Mouse (Mus musculus) liver, embryonic 16.5 days (tissue): ENCODE data around the gene Cntnap1. TPM values are rescaled to one million over a fixed set of nuclear protein-coding genes. Genes with fewer than 3 reads are reported as not detected.
A peak's percentile ranks its signal among the peaks of the same experiment; 100 is the strongest.

Experiments
- ATAC-seq: fragments of 200-750 bp; cut with Nextera tagmentation; 2 replicates; pipeline ENCODE4 v1.8.0; 2017; ENCODE audit warnings: low read depth, mild to moderate bottlenecking, moderate number of reproducible peaks, moderate library complexity
- H3K27ac ChIP-seq: fragments of 300-500 bp; sonication (generic); 2 replicates; pipeline ENCODE4 v1.5.1; 2014; ENCODE audit warnings: mild to moderate bottlenecking, low read length
- H3K27me3 ChIP-seq: fragments of 300-500 bp; sonication (generic); 2 replicates; pipeline ENCODE4 v1.6.1; 2014; ENCODE audit warnings: low read depth, low read length, mixed read lengths; ENCODE audit not compliant: control insufficient read depth, insufficient read depth
- H3K36me3 ChIP-seq: fragments of 300-500 bp; sonication (generic); 2 replicates; pipeline ENCODE4 v1.6.1; 2014; ENCODE audit warnings: mild to moderate bottlenecking; ENCODE audit not compliant: control insufficient read depth, insufficient read depth
- H3K4me1 ChIP-seq: fragments of 300-500 bp; sonication (generic); 2 replicates; pipeline ENCODE4 v1.6.1; 2014; ENCODE audit warnings: low read depth, low read length, mixed read lengths; ENCODE audit not compliant: control insufficient read depth
- H3K4me2 ChIP-seq: fragments of 300-500 bp; sonication (generic); 2 replicates; pipeline ENCODE4 v1.6.1; 2014; ENCODE audit warnings: low read depth, low read length, mixed read lengths
- H3K4me3 ChIP-seq: fragments of 300-500 bp; sonication (generic); 2 replicates; pipeline ENCODE4 v1.5.1; 2014; ENCODE audit warnings: low read depth, mild to moderate bottlenecking, low read length
- H3K9ac ChIP-seq: fragments of 300-500 bp; sonication (generic); 2 replicates; pipeline ENCODE4 v1.6.1; 2014; ENCODE audit warnings: low read depth, low read length
- H3K9me3 ChIP-seq: fragments of 300-500 bp; sonication (generic); replicated peaks from 2 replicates; pipeline ENCODE4 v1.6.1; 2016; ENCODE audit warnings: low read length; ENCODE audit not compliant: control insufficient read depth
- WGBS: fragments of 180-500 bp; shearing (Covaris S2); extraction: QIAGEN DNeasy Blood & Tissue Kit; methylation state at CpG from one replicate; pipeline ENCODE4 v1.1.7; 2014; ENCODE audit not compliant: insufficient replicate concordance; 5-methylcytosine and 5-hydroxymethylcytosine counted together
- polyA plus RNA-seq: library from polyadenylated mRNA; unstranded; fragments of >200 nt; fragmentation: Nextera tagmentation; extraction: Ambion mirVana; gene quantifications from 2 replicates; pipeline ENCODE4 v1.2.1, GENCODE M21; 2015

The Cntnap1 gene
- polyA plus RNA-seq, 1 experiment from 2014 or later = 0.17 TPM

DNA sequence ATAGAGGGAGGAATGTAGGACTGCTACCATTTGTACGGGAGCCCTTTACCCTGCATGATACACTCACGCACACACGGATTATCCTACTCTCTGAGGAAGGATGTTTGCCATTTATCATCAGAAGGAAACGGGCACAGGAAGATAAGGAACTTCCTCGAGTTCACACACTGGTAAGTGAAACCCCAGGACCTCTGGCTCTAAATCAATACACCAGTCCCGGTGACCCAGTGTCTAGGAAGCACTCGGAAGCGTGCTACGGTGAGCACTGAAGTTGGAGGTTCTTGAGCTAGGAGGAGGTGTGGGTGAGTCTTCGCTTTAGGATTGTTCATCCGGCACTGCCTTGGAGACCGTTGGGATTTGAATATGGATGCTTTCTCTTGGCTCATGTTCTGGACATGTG lies 37.3 kb upstream of the Cntnap1 start:
- no peak overlapping the region for H3K4me2 ChIP-seq
- no peak overlapping the region for H3K27ac ChIP-seq
- no peak overlapping the region for H3K4me3 ChIP-seq
- no peaks in the 10 kb centered on the region for H3K27me3 ChIP-seq
- H3K9ac ChIP-seq = no peak overlapping the region
- no peaks in the 10 kb centered on the region for H3K9me3 ChIP-seq
- no peak for ATAC-seq
- H3K36me3 ChIP-seq = no peaks in the 10 kb centered on the region
- 20% methylated on average over 12 of the region's 12 CpGs for WGBS
- peaks cover 8% of the 10 kb centered on the region for H3K4me1 ChIP-seq

GRCm38 (mm10) chr11:101134217-101134865 lies 36.0 kb upstream of the Cntnap1 start:
- peak; percentile 53; the same call in 1 of the 2 replicates for ATAC-seq
- Histone ChIP-seq H3K27ac (no peak overlapping the region), H3K36me3 (no peaks in the 10 kb centered on the region), H3K4me3 (no peak overlapping the region), H3K4me1 (peaks cover 8% of the 10 kb centered on the region), H3K27me3 (peaks cover 5% of the 10 kb centered on the region), H3K4me2 (no peak overlapping the region), H3K9me3 (no peaks in the 10 kb centered on the region), H3K9ac (no peak overlapping the region)
- 63% methylated on average over 13 of the region's 13 CpGs for WGBS

DNA sequence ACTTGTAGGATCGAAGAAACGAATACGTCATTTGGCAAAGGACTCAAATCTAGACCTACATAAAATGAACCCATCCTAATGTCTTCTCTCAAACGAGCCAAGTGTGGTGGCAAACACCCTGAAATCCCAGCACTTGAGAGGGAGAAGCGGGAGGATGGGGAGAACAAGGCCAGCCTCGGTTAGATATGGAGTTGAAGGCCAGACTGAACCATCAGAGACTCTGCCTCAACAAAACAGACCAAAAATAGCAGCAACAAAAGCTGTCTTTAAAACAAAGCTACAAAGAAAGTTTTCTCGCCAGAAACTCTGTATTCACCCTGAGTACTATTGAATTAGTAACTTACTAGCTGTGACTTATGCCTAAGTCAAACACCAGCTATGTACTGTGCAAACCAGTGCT lies 33.3 kb upstream of the Cntnap1 start:
- no peak overlapping the region for H3K27ac ChIP-seq
- H3K9me3 ChIP-seq = no peaks in the 10 kb centered on the region
- no peaks in the 10 kb centered on the region for H3K4me1 ChIP-seq
- no peak overlapping the region for H3K4me3 ChIP-seq
- no peak for ATAC-seq
- H3K9ac ChIP-seq = no peak overlapping the region
- H3K4me2 ChIP-seq = no peak overlapping the region
- H3K36me3 ChIP-seq = no peaks in the 10 kb centered on the region
- H3K27me3 ChIP-seq = peaks cover 26% of the 10 kb centered on the region
- WGBS = 59% methylated on average over 7 of the region's 7 CpGs

DNA sequence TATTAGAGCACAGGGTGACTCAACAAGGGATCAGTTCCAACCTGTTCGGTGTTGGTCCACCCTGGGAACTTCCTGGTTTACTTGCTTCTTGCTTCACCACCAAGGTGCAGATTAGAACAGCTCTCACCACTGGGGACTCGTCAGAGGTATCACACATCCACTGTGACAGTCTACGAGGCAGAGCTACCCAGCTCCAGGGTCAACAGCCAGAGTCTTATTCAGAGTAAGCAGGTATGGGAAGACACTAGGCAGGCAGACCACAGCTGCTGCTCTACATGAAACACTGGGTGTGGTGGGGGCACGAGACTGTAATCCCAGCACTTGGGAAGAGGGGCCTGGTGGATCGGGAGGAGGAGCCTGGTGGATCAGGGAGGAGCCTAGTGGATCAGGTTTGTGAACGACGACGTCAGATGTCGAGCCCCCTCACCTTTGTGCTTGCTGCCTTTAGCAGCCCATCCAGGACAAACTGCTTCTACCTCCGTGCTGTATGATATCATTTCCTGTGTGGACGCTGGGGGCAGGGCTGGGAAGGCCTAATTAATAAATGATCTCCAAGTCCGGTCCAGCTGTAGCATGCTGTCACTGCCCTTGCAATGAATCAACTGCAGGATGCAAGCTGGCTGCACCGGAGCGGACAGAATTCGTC lies 31.7 kb upstream of the Cntnap1 start:
- Histone ChIP-seq H3K9me3 (no peaks in the 10 kb centered on the region), H3K36me3 (no peaks in the 10 kb centered on the region), H3K27ac (no peak overlapping the region), H3K27me3 (peaks cover 26% of the 10 kb centered on the region), H3K9ac (no peak overlapping the region), H3K4me3 (no peak overlapping the region), H3K4me2 (no peak overlapping the region), H3K4me1 (0 out of 2 replicates have a peak, but pooled peaks cover under 1% of the 10 kb centered on the region)
- 15% methylated on average over 15 of the region's 15 CpGs for WGBS
- no peak for ATAC-seq

- WGBS = 37% methylated on average over 27 of the region's 27 CpGs
- no peak overlapping the region for H3K27ac ChIP-seq
- peak overlapping the region; percentile 27; the same call in 1 of the 2 replicates for H3K4me3 ChIP-seq
Observed at GRCm38 (mm10) chr11:101140164-101140819, 30.0 kb upstream of the Cntnap1 start.

GRCm38 (mm10) chr11:101141088-101141487 lies 29.2 kb upstream of the Cntnap1 start:
- Histone ChIP-seq H3K4me2 (no peak overlapping the region), H3K9me3 (no peaks in the 10 kb centered on the region), H3K4me3 (no peak overlapping the region), H3K27me3 (peaks cover 28% of the 10 kb centered on the region), H3K4me1 (peaks cover 3% of the 10 kb centered on the region; the same call in 1 of the 2 replicates), H3K36me3 (no peaks in the 10 kb centered on the region), H3K27ac (no peak overlapping the region), H3K9ac (no peak overlapping the region)
- 66% methylated on average over 8 of the region's 8 CpGs for WGBS
- no peak for ATAC-seq

More at GRCm38 (mm10) chr11:101140164-101140819, 30.0 kb upstream of the Cntnap1 start:
- Histone ChIP-seq H3K4me1 (peaks cover 3% of the 10 kb centered on the region; the same call in 1 of the 2 replicates), H3K27me3 (peaks cover 28% of the 10 kb centered on the region), H3K36me3 (no peaks in the 10 kb centered on the region), H3K9ac (no peak overlapping the region), H3K4me2 (peak overlapping the region; percentile 39), H3K9me3 (no peaks in the 10 kb centered on the region)
- no peak for ATAC-seq

GRCm38 (mm10) chr11:101142215-101142967 lies 27.9 kb upstream of the Cntnap1 start:
- ATAC-seq = no peak
- H3K36me3 ChIP-seq = no peaks in the 10 kb centered on the region
- H3K4me1 ChIP-seq = peaks cover 3% of the 10 kb centered on the region; the same call in 1 of the 2 replicates
- no peak overlapping the region for H3K4me3 ChIP-seq
- H3K4me2 ChIP-seq = no peak overlapping the region
- no peak overlapping the region for H3K9ac ChIP-seq
- no peaks in the 10 kb centered on the region for H3K9me3 ChIP-seq
- WGBS = 76% methylated on average over 10 of the region's 10 CpGs
- H3K27me3 ChIP-seq = peaks cover 28% of the 10 kb centered on the region
- no peak overlapping the region for H3K27ac ChIP-seq

GRCm38 (mm10) chr11:101143338-101144225 lies 26.7 kb upstream of the Cntnap1 start:
- Histone ChIP-seq H3K36me3 (no peaks in the 10 kb centered on the region), H3K4me1 (peaks cover 3% of the 10 kb centered on the region; the same call in 1 of the 2 replicates), H3K27ac (no peak overlapping the region), H3K27me3 (peaks cover 28% of the 10 kb centered on the region), H3K4me3 (peak overlapping the region; percentile 40), H3K4me2 (peak overlapping the region; percentile 49), H3K9me3 (no peaks in the 10 kb centered on the region), H3K9ac (no peak overlapping the region)
- no peak for ATAC-seq
- 16% methylated on average over 18 of the region's 19 CpGs for WGBS
